Mouse (Mus musculus) stomach, postnatal 0 days (tissue): ENCODE data around the gene Pot1a.

Experiments used
- CTCF ChIP-seq: IDR thresholded peaks from 2 replicates; pipeline ENCODE4 v1.5.1; 2016; ENCODE audit warnings: antibody characterized with exemption, low read depth, mild to moderate bottlenecking, moderate library complexity
- EP300 ChIP-seq: optimal IDR thresholded peaks from 2 replicates; pipeline ENCODE3; 2016; ENCODE audit warnings: antibody characterized with exemption

DNA sequence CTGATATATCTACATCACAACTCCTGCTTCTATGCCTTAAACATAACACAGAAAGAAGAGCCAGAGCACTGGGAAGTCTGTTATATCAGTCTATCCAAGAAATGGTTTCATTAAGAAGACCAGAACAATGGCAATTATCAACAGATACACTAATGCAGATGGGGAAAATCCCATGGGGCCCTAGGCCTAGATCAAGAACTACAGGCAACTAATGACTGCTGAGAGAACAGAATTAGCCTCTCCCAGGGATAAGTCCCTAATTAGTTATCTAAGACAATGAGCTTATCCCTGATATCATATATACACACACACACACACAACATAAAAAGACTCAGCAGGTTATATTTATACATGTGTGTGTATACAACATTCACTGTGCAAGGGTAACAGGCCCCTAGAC is 72.5 kb downstream of the Pot1a start:
- TF ChIP-seq CTCF (no peak), EP300 (no peak)
